ENCODE assay signal across 22 mouse cellular contexts in genomic region chr17:47176328-47176727, GRCm38 (mm10).
"Had no signal": no experiment of that assay in that cellular context is flagged by ENCODE, and none has a peak within 500 bp of the region (broad histone marks: within the 10 kb centered on the region; RNA-seq: fewer than 3 reads in every experiment).

No protein-coding gene starts in this region.

- H3K9me3 ChIP-seq: heart, embryonic 12.5 days; hindbrain, embryonic 10.5 days; hindbrain, embryonic 12.5 days; limb, embryonic 10.5 days; limb, embryonic 12.5 days had no signal

- ATAC-seq: forebrain, embryonic 16.5 days; hindbrain, embryonic 16.5 days; intestine, embryonic 16.5 days had no signal

- H3K27me3 ChIP-seq: heart, embryonic 12.5 days; hindbrain, embryonic 12.5 days; limb, embryonic 12.5 days had no signal

- H3K4me2 ChIP-seq: heart, embryonic 12.5 days; hindbrain, embryonic 12.5 days; limb, embryonic 12.5 days had no signal

- H3K27ac ChIP-seq: gastrocnemius, adult 2 months; hindbrain, embryonic 10.5 days; hindbrain, embryonic 12.5 days; left cerebral cortex, adult 2 months; limb, embryonic 10.5 days; limb, embryonic 12.5 days had no signal

- H3K36me3 ChIP-seq: heart, embryonic 12.5 days; hindbrain, embryonic 12.5 days had no signal

- H3K9ac ChIP-seq: heart, embryonic 12.5 days; hindbrain, embryonic 12.5 days; limb, embryonic 12.5 days had no signal

- H3K4me3 ChIP-seq: gastrocnemius, adult 2 months; heart, embryonic 12.5 days; hindbrain, embryonic 10.5 days; hindbrain, embryonic 12.5 days; layer of hippocampus, adult 2 months; left cerebral cortex, adult 2 months; limb, embryonic 10.5 days; limb, embryonic 12.5 days had no signal

- DNase-seq: gastrocnemius, adult 2 months; gastrocnemius, postnatal 10 days; gastrocnemius, postnatal 25 days; heart, adult 18-20 months; heart, postnatal 10 days; heart, postnatal 4 days; kidney, adult 18-20 months; kidney, adult 8-10 months; kidney, postnatal 10 days; kidney, postnatal 25 days; kidney, postnatal 4 days; liver had no signal
